Mouse (Mus musculus): ENCODE results near the gene Fgfr2.

The Fgfr2 gene

DNA sequence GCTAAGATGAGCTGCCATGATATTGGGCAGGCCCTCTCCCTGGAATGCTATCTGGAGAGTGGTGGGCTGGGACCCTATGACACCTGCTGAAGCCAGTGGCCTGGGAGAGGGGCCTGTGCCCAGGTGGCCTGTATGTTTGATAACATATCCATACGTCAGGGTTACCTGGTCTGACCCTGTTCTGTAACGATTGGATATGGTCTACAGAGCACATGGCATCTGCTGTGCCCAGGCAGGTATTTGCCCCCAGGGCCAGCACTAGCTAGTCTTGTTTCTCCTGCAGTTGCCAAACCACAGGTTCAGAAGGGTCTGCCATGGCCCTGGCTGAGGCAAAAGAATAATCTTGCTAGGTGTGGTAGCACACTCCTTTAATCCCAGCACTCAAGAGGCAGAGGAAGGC, 429.6 kb downstream of the Fgfr2 start:
- no peak for DNase-seq (ENCODE audit: low spot score)

DNA sequence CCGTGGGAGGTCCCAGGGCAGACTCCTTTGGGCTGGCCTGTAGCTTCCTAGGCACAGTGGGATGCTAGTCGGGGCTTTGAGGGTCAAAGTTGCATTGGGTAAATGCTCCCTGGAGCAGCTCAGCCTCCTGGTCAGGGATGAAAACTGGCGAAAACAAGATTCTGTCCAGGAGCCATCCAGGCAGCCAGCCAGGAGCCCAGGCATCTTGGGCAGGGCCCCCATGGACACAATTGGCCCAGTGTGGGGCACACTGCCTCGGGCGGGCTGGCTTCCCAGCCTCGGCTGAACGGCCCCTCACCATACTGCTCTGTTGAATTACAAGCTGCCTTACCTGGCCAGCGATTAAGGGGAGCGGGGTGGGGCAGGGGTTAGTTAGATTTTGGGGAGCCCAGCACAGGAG, 430.4 kb downstream of the Fgfr2 start:
- peak; percentile 40 for DNase-seq (ENCODE audit: low spot score)

DNA sequence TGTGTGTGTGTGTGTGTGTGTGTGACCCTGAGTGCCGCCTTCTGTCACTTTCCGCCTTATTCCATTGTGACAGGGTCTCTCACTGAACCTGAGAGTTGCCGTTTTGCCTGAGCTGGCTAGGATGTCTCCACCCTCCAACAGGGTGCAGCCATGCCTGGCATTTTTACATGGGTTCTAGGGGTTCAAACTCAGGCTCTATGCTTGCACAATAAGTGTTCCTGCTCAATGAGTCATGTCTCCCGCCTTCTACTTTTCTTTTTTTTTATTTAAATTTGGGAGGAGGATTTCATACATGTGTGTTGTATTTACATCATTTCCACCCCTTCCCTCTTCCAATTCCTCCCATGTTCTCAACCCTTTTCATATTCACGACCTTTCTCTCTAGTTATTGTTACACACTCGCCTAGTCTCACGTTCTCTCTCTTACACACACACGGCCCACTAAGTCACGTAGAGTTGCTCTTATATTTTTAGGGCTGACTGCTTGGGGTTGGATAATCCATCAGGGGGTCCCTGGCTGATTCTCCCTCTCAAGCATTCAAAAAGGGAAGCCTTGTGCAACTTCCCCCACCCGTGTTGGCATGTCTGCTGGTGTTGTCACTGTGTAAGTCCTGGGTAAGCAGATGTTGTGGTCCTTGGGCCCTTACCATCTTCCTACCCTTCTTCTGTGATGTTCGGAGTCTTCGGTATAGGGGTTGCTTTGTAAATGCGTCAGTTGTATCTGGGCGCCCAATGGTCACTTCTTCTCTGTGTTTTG, 432.3 kb downstream of the Fgfr2 start:
- DNase-seq (ENCODE audit: low spot score): no peak

GRCm38 (mm10) chr7:132689722-132690121, 433.4 kb downstream of the Fgfr2 start:
- no peak for DNase-seq (ENCODE audit: low spot score)

DNA sequence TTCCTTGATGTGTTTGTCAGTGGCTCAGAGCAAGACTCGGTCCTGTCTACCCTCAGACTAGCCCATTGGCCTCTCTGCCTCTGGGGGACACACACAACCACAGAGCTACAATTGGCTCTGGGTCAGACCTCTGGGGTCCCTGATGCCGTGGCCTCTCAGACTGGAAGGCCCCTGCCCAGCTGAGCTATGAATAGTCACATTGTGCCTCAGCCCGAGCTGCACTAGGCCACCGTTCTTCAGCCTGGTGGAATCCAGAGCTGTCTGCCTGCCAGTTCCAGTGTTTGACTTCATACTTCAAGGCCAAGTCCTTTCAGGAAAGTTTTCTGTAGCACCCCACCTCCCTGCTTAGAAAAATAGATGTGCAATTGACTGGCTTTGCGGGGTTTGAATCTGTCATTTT, 434.4 kb downstream of the Fgfr2 start:
- no peak for DNase-seq (ENCODE audit: low spot score)

DNA sequence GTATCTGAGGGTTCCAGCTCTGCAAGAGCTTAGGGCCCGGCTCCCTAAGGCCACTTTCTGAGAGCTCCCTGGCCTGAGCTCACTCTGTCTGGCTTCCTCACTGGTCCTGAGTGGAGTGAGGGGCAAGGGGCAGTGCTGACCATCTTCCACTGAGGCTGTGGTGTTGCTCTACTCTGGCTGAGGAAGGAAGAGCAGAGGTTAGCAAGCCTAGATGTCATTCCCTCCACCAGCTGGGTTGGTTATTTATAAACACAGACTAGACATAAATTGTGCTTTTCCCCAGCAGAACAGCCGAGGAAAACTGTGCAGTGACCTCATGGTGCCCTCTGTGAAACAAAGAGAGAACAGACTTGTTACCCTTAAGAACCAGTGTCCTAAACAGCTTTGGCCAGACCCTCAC, 435.3 kb downstream of the Fgfr2 start:
- DNase-seq (ENCODE audit: low spot score): peak; percentile 78

DNA sequence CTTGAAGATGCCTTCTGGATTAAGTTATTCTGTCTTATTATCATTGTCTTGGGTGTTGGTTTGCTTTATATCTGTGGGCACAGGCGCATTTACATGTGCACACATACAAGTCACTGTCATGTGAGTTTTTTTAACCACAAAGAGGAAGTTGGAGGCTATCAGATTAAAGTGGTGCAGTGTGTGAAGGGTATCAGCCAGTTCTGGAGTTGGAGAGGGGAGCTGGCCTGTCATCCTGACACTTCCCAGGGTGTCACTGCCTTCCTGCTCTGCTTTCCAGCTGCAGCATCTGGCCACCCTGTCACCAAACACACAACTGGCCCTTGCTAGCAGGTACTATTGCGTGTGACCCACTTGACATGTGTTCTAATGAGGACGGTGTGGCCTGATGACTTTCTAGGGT, 436.6 kb downstream of the Fgfr2 start:
- no peak for DNase-seq (ENCODE audit: low spot score)

- no peak for DNase-seq (ENCODE audit: low spot score)
These were observed 439.2 kb downstream of the Fgfr2 start for GRCm38 (mm10) chr7:132683923-132684322.

GRCm38 (mm10) chr7:132682901-132683300, 440.2 kb downstream of the Fgfr2 start:
- DNase-seq (ENCODE audit: low spot score): no peak

- DNase-seq (ENCODE audit: low spot score): no peak
These were observed 440.8 kb downstream of the Fgfr2 start for GRCm38 (mm10) chr7:132682336-132682735.

GRCm38 (mm10) chr7:132681831-132682230, 441.3 kb downstream of the Fgfr2 start:
- DNase-seq (ENCODE audit: low spot score): no peak

GRCm38 (mm10) chr7:132681296-132681695, 441.9 kb downstream of the Fgfr2 start:
- no peak for DNase-seq (ENCODE audit: low spot score)

DNA sequence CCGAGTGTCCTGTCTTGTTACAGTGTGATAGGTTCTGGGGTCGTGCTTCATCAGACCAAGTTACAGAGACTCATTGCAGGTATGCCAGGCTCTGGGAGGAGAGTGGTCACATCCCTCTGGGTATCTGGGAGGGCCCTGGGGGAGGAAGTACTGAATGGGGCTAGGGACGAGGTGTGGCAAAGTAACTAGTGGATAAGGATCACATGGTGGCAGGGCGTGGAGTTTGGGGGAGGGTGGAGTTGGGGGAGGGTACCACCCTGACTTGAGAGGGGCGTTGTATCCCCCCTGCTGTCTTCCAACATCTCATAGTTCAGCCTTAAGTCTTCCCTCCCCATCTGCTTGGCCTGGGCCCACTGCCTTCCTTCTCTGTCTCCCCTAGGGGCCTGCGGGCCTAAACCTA, 443.6 kb downstream of the Fgfr2 start:
- DNase-seq (ENCODE audit: low spot score): no peak

- DNase-seq (ENCODE audit: low spot score): no peak
These were observed 444.0 kb downstream of the Fgfr2 start for GRCm38 (mm10) chr7:132679117-132679516.

DNA sequence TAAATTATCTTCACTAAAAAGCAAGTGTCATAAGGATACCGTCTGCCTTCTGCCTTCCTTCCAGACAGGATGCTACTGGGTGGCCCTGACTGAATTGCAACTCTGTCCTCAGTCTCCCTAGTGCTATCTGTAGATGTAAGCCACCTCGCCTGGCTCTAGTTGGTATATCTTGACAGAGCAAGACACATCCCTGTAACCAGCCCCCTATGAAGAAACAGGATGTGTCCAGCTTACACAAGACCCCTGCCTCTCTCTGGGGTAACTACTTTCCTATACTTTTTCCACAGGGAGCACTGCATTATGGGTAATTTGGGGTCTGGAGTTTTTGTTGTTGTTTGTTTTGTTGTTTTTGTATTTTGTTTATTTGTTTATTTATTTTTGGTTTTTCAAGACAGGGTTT, 447.2 kb downstream of the Fgfr2 start:
- DNase-seq (ENCODE audit: low spot score): no peak

- no peak for DNase-seq (ENCODE audit: low spot score)
These were observed 449.0 kb downstream of the Fgfr2 start for GRCm38 (mm10) chr7:132673931-132674755.

DNA sequence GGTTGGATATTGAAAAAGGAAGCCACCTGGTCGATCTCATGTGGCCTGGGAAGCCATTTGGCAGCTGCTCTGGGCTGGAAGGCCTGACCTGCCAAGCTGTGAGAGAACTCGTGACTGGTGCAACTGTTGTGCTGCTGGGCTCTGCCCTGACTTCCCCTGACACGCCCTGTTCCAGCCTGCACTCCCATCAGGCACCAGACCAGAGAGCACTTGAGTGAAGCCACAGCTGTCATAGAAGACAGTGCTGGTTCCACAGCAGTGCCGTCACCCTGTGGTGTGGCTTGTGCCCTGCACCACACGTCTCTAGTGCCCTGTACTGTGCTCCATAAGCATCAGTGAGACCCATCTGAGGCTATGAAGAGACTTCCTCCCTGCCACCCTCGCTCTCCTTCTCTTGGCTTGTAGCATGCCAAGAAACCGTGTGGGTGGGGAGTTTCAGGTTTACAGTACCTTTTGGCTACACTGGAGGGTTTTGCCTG, 450.6 kb downstream of the Fgfr2 start:
- peak; percentile 84 for DNase-seq (ENCODE audit: low spot score)

DNA sequence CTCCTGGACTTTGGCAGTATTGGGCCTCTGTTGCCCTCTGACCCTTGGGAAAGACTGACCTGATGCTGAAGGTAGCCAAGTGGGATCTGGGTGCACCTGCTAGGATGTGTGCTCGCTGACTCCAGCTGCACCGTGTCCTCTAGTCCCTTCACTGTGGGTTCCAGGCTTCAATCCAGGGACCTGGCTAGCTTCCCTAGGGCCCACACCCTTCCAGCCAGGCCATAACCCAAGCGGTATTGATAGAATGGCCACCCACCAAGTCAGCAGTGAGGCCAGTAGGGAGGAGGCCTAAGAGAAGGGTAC, 452.3 kb downstream of the Fgfr2 start:
- DNase-seq (ENCODE audit: low spot score): peak; percentile 35

DNA sequence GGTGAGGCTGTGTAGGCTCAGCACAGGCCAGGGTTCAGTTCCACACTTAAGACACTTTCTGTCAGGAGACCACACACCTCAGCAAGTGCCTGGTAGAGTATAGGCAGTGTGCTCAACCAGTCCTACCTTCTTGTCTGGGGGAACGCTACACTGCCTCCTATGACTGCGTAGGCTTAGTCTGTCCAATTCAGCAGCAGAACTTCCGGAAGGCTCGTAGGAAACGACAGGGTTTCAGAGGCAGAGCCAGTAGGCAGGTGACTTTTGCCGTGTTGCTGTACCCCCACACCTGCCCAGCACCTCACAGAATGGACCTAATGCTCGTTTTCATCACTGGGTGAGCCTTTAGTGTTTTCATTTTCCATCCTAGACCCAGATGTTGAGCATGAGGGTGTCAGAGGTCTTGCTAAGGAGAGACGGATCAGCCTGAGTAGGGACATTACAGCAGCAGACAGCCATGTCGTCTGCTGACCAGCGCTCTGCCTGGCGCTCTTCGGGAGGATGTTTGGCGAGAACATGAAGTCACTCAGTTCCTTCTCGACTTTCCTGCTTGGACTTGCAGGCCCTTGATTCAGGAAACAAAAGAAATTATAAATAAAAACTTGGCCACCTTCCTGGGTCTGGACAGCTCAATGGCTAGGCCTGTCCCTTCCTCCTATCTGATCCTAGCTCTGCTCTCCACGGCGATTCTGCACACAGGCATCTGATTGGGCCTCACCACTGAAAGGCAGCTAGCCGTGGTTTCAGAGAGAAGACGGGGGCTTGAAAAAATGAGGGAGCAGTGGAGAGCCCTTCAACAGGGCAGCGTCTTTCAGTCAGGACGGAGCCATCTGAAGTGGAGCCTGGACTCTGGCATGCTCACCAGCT, 452.9 kb downstream of the Fgfr2 start:
- no peak for DNase-seq (ENCODE audit: low spot score)

DNA sequence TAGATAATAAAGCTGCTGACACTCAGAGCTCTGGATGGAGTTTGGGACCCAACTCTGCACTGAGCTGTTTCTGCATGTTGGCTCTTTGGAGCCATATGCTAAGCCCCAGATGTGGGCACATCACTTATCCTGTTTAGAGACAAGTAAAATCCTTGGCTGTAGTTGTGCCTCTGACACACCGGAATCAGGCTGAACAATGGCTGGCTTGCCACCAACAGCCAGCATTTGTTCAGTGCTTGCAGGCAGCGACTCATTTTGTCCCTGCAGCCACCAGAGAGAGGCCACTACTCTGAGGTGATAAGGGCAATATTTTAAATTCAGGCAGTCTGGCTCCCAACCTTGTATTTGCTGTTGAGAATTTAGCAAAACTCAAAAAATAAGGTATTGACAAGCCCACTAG, 454.5 kb downstream of the Fgfr2 start:
- DNase-seq (ENCODE audit: low spot score): no peak

GRCm38 (mm10) chr7:132666516-132666915, 456.6 kb downstream of the Fgfr2 start:
- no peak for DNase-seq (ENCODE audit: low spot score)

GRCm38 (mm10) chr7:132665664-132666382, 457.3 kb downstream of the Fgfr2 start:
- no peak for DNase-seq (ENCODE audit: low spot score)

Measured in adipocyte (in vitro differentiated cells).